Mouse (Mus musculus): ENCODE data around the gene Golga2. TPM values are rescaled to one million over a fixed set of nuclear protein-coding genes. Genes with fewer than 3 reads are reported as not detected.

Gene Golga2
- total and polyA plus RNA-seq, 2 experiments from 2014 or later, result 23.4 to 46.7 TPM

DNA sequence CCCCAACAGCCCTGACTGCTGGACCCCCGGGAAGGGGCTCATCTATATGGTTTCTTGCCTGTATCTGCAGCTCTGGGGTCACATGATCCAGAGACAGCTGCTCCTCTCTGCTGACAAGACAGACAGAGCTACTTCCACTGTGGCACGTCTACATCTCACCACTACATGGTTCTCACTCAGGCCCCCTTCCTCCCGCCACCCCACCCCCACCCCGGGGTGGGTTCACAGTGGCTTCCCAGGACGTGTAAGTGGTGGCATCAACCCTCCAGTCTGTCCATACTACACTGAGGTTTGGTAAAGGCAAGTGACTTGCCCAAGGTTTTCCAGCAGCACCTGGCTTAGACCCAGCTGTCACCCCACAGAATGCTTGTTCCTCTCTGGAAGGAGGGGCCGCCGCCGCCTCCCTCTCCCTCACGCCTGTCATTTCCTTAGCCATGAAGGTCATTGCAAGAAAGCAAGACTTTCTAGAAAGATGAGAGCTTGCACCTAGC, 64.3 kb downstream of the Golga2 start:
- no peaks in the 10 kb centered on the region for H3K9me3 ChIP-seq (replicated peaks; ENCODE audit: control insufficient read depth, low read length)
- H3K27me3 ChIP-seq (ENCODE audit: control insufficient read depth, insufficient read depth, low read length), result peaks cover 30% of the 10 kb centered on the region
- H3K9ac ChIP-seq (replicated peaks; ENCODE audit: low read depth, low read length), result no peak overlapping the region
- no peak for ATAC-seq (ENCODE audit: insufficient read depth, low read depth)
- no peak overlapping the region for H3K27ac ChIP-seq (ENCODE audit: low read depth)
- DNase-seq (ENCODE audit: low spot score), result no peak
- TF ChIP-seq EP300 (IDR thresholded peaks at IDR 0.05; ENCODE audit: low read depth) (no peak), CTCF (IDR thresholded peaks at IDR 0.05; ENCODE audit: low read depth) (no peak)
- H3K4me3 ChIP-seq (ENCODE audit: low read depth, low read length), result no peak overlapping the region
- H3K4me2 ChIP-seq (ENCODE audit: low read depth, low read length), result peak overlapping the region; percentile 79; the same call in 1 of the 2 replicates
- H3K36me3 ChIP-seq (replicated peaks; ENCODE audit: control insufficient read depth, insufficient read depth, low read length), result no peaks in the 10 kb centered on the region
- peaks cover 4% of the 10 kb centered on the region; the same call in 1 of the 2 replicates for H3K4me1 ChIP-seq (ENCODE audit: control insufficient read depth, insufficient read depth)
- 51% methylated on average over 9 of the region's 9 CpGs for WGBS

DNA sequence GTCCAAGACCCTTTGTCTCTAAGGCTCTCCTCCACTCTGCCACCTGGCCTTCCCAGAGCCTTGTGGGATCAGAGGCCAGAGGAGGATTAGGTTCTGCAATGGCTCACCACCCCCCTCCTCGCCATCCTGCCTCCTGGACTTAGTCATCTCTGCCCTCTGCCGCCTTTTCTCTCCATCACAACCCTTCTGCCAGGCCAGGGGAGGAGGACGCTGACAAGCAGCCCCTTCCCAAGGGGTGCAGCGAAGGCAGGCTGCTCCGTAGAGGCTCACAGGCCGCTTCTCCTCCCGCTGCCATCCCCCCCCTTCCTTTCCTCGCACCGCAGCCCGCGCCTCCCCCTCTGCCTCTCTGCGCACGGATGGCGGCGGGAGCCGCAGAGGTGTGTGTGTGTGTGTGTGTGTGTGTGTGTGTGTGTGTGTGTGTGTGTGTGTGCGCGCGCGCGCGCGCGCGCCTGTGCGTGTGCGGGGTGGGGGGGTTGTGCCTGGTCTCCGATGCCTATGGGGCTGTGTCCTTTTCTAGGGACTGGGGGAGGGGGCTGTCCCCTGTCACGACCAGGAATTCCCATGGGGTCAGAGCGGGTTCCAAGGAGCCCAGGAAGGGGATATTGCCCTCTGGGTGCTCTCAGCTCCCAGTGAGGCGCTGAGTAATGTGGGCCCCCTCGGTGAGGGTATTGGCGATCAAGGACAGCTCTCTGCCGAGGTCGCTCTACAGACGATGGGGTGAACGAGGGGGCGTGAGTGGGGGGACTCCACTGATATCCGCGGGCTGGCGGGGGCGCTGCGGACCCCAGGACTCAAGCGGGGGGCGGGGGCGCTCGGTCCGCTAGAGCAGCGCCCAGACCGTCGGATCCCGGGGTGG, 65.2 kb downstream of the Golga2 start, which contains the start of gene Ciz1:
Ciz1 (plus strand) TSS at position 177 of the 856 bp plus-strand sequence.
- peak within 1 kb of the TSS; percentile 48 for H3K4me3 ChIP-seq (ENCODE audit: low read depth, low read length)
- TF ChIP-seq CTCF (IDR thresholded peaks at IDR 0.05; ENCODE audit: low read depth), result no peak
- no peak for TF ChIP-seq EP300 (IDR thresholded peaks at IDR 0.05; ENCODE audit: low read depth)
- H3K4me2 ChIP-seq (ENCODE audit: low read depth, low read length), result peak within 1 kb of the TSS; percentile 79
- H3K27me3 ChIP-seq (ENCODE audit: control insufficient read depth, insufficient read depth, low read length), result peaks cover 27% of the 10 kb centered on the region
- no peak for DNase-seq (ENCODE audit: low spot score)
- no peak within 1 kb of the TSS for H3K27ac ChIP-seq (ENCODE audit: low read depth)
- H3K9ac ChIP-seq (replicated peaks; ENCODE audit: low read depth, low read length), result peak within 1 kb of the TSS; percentile 51
- peak; percentile 12; the same call in 1 of the 2 replicates for ATAC-seq (ENCODE audit: insufficient read depth, low read depth)
- H3K4me1 ChIP-seq (ENCODE audit: control insufficient read depth, insufficient read depth), result peaks cover 4% of the 10 kb centered on the region; the same call in 1 of the 2 replicates
- H3K9me3 ChIP-seq (replicated peaks; ENCODE audit: control insufficient read depth, low read length), result no peaks in the 10 kb centered on the region
- H3K36me3 ChIP-seq (replicated peaks; ENCODE audit: control insufficient read depth, insufficient read depth, low read length), result no peaks in the 10 kb centered on the region
- 3% methylated on average over 42 of the region's 52 CpGs for WGBS

DNA sequence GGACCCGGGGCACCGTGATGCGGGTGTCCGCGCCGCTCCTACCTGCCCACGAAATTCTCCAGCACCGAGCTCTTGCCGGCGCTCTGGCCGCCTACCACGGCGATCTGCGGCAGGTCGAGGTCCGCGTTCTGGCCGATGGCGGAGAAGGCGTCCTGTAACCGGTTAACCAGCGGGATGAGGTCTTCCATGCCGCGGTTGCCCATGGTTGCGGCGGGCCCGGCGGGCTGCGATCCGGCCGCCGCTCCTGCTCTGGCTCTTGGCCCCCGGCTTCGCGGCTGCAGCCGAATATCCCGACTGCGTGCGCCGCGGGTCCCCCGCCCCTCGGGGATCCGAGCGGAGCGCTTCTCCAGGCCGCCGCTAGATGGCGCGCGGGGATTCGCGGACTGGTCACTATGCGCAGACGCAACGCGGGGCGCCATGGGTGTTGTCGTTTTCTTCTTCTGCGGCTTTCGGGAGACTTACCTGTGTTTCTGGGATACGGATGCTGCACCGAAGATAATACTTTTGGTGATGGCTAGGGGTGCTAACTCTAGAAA, 65.9 kb downstream of the Golga2 start, which contains the start of gene Dnm1:
Dnm1 (minus strand) TSS at position 332 of the 536 bp plus-strand sequence.
- H3K27me3 ChIP-seq (ENCODE audit: control insufficient read depth, insufficient read depth, low read length), result peaks cover 27% of the 10 kb centered on the region
- ATAC-seq (ENCODE audit: insufficient read depth, low read depth) (peak; percentile 82), DNase-seq (ENCODE audit: low spot score) (peak; percentile 74)
- TF ChIP-seq EP300 (IDR thresholded peaks at IDR 0.05; ENCODE audit: low read depth) (no peak), CTCF (IDR thresholded peaks at IDR 0.05; ENCODE audit: low read depth) (peak; percentile 91)
- peaks cover 4% of the 10 kb centered on the region; the same call in 1 of the 2 replicates for H3K4me1 ChIP-seq (ENCODE audit: control insufficient read depth, insufficient read depth)
- peak within 1 kb of the TSS; percentile 51 for H3K9ac ChIP-seq (replicated peaks; ENCODE audit: low read depth, low read length)
- H3K36me3 ChIP-seq (replicated peaks; ENCODE audit: control insufficient read depth, insufficient read depth, low read length), result no peaks in the 10 kb centered on the region
- H3K9me3 ChIP-seq (replicated peaks; ENCODE audit: control insufficient read depth, low read length), result no peaks in the 10 kb centered on the region
- under 1% methylated on average over 57 of the region's 63 CpGs for WGBS
- peak within 1 kb of the TSS; percentile 79 for H3K4me2 ChIP-seq (ENCODE audit: low read depth, low read length)
- H3K27ac ChIP-seq (ENCODE audit: low read depth), result no peak within 1 kb of the TSS
- peak within 1 kb of the TSS; percentile 48 for H3K4me3 ChIP-seq (ENCODE audit: low read depth, low read length)

DNA sequence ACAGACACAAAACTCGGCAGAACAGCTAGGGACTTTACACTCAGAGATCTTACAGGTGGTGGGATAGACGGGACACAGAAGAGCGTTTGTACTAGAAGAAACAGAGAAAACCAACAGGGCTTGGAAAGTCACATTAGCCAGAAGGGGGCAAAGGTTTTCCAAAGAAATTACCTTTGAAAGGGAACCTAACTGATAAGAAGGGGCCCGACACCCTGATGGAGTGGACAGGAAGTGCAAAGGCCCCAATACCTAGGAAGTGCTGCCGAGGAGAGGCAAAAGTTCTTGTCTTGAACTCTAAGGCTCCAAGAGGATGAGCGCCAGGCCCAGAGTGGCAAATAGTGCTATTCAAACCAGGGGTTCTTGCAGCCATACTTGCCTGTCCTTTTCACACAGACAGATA, 66.7 kb downstream of the Golga2 start:
- no peak overlapping the region for H3K27ac ChIP-seq (ENCODE audit: low read depth)
- peaks cover 27% of the 10 kb centered on the region for H3K27me3 ChIP-seq (ENCODE audit: control insufficient read depth, insufficient read depth, low read length)
- H3K9ac ChIP-seq (replicated peaks; ENCODE audit: low read depth, low read length), result no peak overlapping the region
- ATAC-seq (ENCODE audit: insufficient read depth, low read depth) (no peak), DNase-seq (ENCODE audit: low spot score) (no peak)
- H3K36me3 ChIP-seq (replicated peaks; ENCODE audit: control insufficient read depth, insufficient read depth, low read length), result no peaks in the 10 kb centered on the region
- H3K4me2 ChIP-seq (ENCODE audit: low read depth, low read length), result no peak overlapping the region
- no peak for TF ChIP-seq EP300 (IDR thresholded peaks at IDR 0.05; ENCODE audit: low read depth)
- TF ChIP-seq CTCF (IDR thresholded peaks at IDR 0.05; ENCODE audit: low read depth), result no peak
- peaks cover 4% of the 10 kb centered on the region; the same call in 1 of the 2 replicates for H3K4me1 ChIP-seq (ENCODE audit: control insufficient read depth, insufficient read depth)
- no peak overlapping the region for H3K4me3 ChIP-seq (ENCODE audit: low read depth, low read length)
- 64% methylated on average over 6 of the region's 6 CpGs for WGBS
- no peaks in the 10 kb centered on the region for H3K9me3 ChIP-seq (replicated peaks; ENCODE audit: control insufficient read depth, low read length)

DNA sequence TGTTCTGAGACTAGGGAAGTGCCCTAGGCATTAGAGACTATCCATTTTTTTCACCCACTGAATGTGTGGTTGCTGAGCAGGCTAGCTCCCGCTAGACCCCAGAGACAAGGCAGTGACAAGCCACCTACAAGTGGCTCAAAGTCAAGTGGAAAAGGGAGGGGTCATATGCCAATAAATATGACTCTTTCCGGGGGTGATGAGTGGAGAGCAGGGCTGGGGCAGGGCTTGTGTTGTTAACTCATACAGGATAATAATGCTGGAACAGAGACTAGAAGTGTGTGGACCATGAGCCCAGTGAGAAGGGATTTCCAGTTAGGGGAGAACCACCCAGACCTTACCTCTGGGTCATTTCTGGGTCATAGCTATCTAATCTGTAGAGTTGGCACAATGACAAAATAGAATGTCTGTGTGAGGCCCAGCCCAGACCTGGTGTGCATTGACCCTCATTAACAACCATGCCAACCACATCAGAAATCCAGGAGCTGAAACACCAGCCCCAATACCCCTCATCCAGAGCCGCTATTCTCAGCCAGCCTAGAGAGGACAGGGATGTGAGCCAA, 67.2 kb downstream of the Golga2 start:
- Histone ChIP-seq H3K4me3 (ENCODE audit: low read depth, low read length) (no peak overlapping the region), H3K27me3 (ENCODE audit: control insufficient read depth, insufficient read depth, low read length) (peaks cover 22% of the 10 kb centered on the region), H3K9ac (replicated peaks; ENCODE audit: low read depth, low read length) (no peak overlapping the region), H3K4me1 (ENCODE audit: control insufficient read depth, insufficient read depth) (peaks cover 4% of the 10 kb centered on the region; the same call in 1 of the 2 replicates), H3K4me2 (ENCODE audit: low read depth, low read length) (no peak overlapping the region), H3K36me3 (replicated peaks; ENCODE audit: control insufficient read depth, insufficient read depth, low read length) (no peaks in the 10 kb centered on the region), H3K27ac (ENCODE audit: low read depth) (no peak overlapping the region), H3K9me3 (replicated peaks; ENCODE audit: control insufficient read depth, low read length) (no peaks in the 10 kb centered on the region)
- DNase-seq (ENCODE audit: low spot score) (no peak), ATAC-seq (ENCODE audit: insufficient read depth, low read depth) (no peak)
- WGBS, result 40% methylated on average over 3 of the region's 3 CpGs
- no peak for TF ChIP-seq CTCF (IDR thresholded peaks at IDR 0.05; ENCODE audit: low read depth)
- TF ChIP-seq EP300 (IDR thresholded peaks at IDR 0.05; ENCODE audit: low read depth), result no peak

Data from heart, postnatal 0 days (tissue).